In genomic region chr5:74310101-74310500, GRCm38 (mm10) we compare ENCODE assay signal across 25 mouse cellular contexts.
"Had no signal": no experiment of that assay in that cellular context is flagged by ENCODE, and none has a peak within 500 bp of the region (broad histone marks: within the 10 kb centered on the region; RNA-seq: fewer than 3 reads in every experiment).

No protein-coding gene starts in this region.

- H3K27me3 ChIP-seq: heart, embryonic 15.5 days; kidney, embryonic 15.5 days; limb, embryonic 13.5 days; limb, embryonic 15.5 days had no signal

- DNase-seq: gastrocnemius, adult 2 months; gastrocnemius, postnatal 10 days; gastrocnemius, postnatal 25 days; heart, adult 2 months; heart, postnatal 14 days; heart, postnatal 4 days; kidney, adult 11 months; kidney, adult 2 months; kidney, adult 9 months; kidney, postnatal 14 days; kidney, postnatal 36 days; layer of hippocampus, adult 9-11 months; layer of hippocampus, postnatal 36 days; left cerebral cortex, postnatal 4 days had no signal

- H3K4me3 ChIP-seq: gastrocnemius, adult 2 months; heart, adult 2 months; heart, embryonic 15.5 days; hindbrain, embryonic 10.5 days; hindbrain, embryonic 12.5 days; hindbrain, embryonic 15.5 days; kidney, embryonic 15.5 days; limb, embryonic 13.5 days; limb, embryonic 15.5 days had no signal

- H3K9me3 ChIP-seq: heart, embryonic 15.5 days; hindbrain, embryonic 10.5 days; hindbrain, embryonic 12.5 days; hindbrain, embryonic 15.5 days; kidney, embryonic 15.5 days; limb, embryonic 13.5 days; limb, embryonic 15.5 days had no signal

- H3K4me2 ChIP-seq: heart, embryonic 15.5 days; hindbrain, embryonic 12.5 days; hindbrain, embryonic 15.5 days; kidney, embryonic 15.5 days; limb, embryonic 13.5 days; limb, embryonic 15.5 days had no signal

- H3K36me3 ChIP-seq: heart, embryonic 15.5 days; hindbrain, embryonic 10.5 days; hindbrain, embryonic 12.5 days; hindbrain, embryonic 15.5 days; kidney, embryonic 15.5 days; limb, embryonic 13.5 days; limb, embryonic 15.5 days had no signal

- ATAC-seq: forebrain, embryonic 16.5 days; hindbrain, postnatal 0 days; intestine, embryonic 16.5 days had no signal

- H3K9ac ChIP-seq: heart, embryonic 15.5 days; hindbrain, embryonic 12.5 days; hindbrain, embryonic 15.5 days; kidney, embryonic 15.5 days; limb, embryonic 13.5 days; limb, embryonic 15.5 days had no signal

- H3K27ac ChIP-seq: gastrocnemius, adult 2 months; heart, adult 2 months; heart, embryonic 15.5 days; hindbrain, embryonic 10.5 days; hindbrain, embryonic 12.5 days; hindbrain, embryonic 15.5 days; hindbrain, postnatal 0 days; kidney, embryonic 15.5 days; kidney, postnatal 0 days; limb, embryonic 13.5 days; limb, embryonic 15.5 days had no signal

- H3K4me1 ChIP-seq: hindbrain, embryonic 15.5 days had no signal
